Mouse (Mus musculus): ENCODE measurements around the gene Plcl1. TPM values are rescaled to one million over a fixed set of nuclear protein-coding genes. Genes with fewer than 3 reads are reported as not detected.
A peak's percentile ranks its signal among the peaks of the same experiment; 100 is the strongest.

The Plcl1 gene
- total RNA-seq (2021): 1 to 10 TPM; 4.1 to 4.8 TPM
- long read RNA-seq, experiment 1, partial matches to known transcripts: 0 of 2 reads
- long read RNA-seq, experiment 1, other reads (novel, unspliced or antisense): 2 of 2 reads
- long read RNA-seq, experiment 2, partial matches to known transcripts: 0 of 1 reads
- long read RNA-seq, experiment 2, other reads (novel, unspliced or antisense): 1 of 1 reads

DNA sequence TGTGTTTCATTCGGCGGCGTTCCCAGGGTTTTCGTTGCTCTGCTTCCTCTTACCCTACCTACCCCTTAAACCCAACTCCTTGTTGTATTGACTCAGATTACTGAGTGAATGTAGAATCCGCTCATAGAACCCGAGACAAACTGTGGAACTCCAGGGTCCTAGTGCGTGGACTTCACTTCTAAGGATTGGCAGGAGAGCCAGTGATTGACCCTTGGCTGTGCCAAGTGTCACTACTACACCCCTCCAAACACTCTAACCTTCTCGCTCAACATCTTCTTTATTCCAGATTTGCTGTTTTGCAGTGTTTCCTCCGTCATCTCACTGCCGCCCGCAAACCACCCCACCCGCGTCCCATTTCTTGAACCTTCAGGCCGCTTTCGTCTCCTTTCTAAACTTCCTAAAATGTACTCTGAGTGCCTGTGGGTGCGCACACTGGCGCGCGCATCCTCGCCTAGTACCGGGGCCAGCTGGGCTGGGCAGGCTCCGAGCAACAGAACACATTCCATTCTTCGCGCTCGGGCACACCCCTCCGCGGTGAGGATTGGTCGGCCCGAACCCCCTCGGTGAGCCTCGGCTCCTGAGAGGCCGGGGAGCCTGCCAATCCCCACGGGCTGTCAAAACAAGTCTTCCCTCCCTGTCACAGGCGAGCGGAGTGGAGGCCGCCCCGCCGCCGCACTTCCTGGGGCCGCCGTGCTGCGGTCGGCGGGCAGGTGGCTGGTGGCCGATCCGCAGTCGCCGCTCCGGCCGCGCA lies at the start of gene Plcl1:
Gene Plcl1 (plus strand): TSS at position 650 of the 751 bp plus-strand sequence.
- peak; percentile 97 for DNase-seq

DNA sequence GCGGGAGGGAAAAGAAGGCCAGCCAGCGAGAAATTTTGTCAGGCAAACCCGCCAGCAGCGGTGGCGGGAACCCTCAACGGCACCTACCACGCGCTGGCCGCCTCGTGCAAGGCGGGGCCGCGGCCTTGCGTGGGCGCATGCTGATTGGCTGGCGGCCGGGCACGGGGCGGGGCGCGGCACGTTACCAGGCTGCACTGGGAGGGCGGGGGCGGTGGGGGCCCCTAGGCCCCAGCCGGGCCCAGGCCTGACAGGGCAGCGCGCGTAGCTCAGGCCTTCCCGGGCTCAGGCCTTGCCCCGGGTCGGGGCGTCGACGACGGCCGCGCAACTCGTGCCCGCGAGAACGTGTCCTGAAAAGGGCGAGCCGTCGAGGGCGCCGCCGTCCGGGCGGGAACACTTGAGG lies 43.1 kb upstream of the Plcl1 start:
- DNase-seq: no peak

DNA sequence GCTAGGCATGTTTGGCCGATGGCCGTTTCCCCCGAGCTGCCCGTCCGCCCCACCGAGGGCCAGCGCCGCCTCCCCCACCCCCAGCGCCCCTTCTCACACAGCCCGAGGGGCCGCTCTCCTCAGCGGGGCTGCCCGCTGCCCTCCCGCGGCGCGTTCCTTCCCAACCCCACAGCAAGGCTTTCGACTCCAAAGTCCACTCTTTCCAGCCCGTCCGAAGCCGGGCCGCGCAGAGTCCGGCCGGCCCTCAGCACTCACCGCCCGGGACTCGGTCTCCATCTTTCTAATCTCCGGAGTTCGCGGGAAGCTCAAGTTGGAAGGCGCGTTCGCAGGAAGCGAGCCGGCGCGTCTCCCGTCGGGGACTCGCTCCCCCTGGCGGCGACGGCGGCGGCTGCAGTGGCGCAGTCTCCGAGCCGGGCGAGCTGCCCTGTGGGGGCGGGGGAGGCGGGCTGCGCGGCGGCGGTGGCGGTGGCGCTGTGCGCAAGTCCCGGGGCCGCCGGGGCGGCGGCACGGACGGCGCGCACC lies 42.6 kb upstream of the Plcl1 start, which contains the start of gene Boll:
Gene Boll (minus strand): TSS at position 426 of the 522 bp plus-strand sequence.
- DNase-seq: peak; percentile 87 to 90

DNA sequence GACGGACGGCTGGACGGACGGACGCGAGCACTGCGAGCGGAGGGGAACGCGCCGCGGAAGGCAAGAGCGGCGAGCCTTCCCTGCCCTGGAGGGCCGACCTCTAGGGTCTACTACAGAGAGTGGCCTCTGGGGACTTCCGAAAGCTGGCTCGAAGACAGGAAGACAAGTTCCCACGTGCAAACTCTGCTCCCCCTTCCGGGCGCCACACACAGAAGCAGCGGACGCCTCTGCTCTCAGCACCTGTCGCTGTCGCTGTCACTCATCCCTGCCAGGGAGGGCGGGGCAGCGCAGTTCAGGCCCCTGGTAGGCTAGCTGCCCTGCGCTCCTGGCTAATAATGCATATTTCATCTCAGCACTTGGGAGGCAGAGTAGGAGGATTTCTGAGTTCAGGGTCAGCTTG lies 42.1 kb upstream of the Plcl1 start:
- peak; percentile 64 to 70 for DNase-seq

DNA sequence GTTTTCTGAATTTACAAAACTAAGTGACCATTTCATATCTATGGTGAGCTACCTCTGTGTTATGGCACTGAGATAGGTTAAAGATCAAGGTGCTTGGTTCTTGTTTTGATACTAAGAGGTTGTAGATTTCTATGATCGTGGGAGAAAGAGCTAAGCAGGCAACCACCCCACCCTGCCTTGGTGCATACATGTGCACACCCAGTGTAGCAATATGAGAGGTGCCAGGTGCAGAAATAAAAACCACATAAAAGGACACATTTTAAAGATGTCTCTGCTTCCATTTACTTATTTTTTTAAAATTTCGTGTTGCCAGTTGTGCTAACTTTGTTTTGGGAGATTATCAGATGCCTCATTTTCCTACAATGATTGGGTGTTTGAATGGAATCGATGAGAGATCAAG lies 33.1 kb upstream of the Plcl1 start:
- DNase-seq: no peak

DNA sequence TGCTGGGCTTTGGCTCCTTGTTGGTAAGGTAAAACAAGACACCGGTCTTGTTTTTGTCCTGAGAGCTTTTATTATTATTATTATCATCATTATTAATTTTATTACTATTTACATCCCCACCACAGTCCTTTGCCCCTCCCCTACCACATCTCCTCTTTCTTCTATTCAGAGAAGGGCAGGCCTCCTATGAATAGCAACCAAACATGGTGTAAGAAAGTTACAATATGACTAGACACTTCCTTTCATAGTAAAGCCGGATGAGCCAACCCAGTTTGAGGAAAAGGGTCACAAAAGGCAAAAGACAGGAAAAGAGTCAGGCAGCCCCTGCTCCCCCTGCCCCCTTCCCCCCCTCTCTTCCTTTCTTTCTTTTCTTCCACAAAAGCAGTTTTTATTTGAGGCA lies 25.2 kb upstream of the Plcl1 start:
- no peak for DNase-seq

DNA sequence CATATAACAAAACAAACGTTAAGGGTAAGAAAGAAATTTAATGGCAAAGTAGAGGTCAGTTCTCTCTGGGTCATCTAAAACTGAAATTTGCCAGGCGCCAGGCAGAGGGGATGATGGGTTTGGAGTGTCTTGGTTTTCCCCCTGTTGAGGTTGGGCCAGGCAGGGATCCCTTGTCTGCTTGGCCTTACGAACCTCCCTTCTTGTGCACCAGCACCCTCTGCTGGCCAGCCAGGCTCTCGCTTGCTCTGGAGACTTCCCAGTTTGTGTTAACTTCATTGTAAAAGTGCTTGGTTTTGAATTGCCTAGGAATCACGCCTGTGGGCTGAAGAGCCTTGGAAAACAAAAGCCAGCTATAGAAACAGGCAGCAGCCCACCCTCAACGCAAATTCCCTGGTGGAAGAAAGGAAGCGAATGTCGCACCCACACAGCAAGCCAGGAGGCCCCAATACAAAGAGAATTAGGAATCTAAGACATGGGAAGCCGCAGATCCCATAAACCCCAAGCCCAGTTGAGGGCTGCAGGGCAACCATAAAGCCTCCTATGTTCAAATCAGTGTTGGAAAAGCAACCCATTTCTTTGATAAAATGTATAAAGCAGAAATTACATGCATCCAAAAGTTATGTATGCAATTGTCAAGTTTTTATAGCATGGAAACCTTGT lies 22.5 kb upstream of the Plcl1 start:
- DNase-seq: peak; percentile 87 to 93

DNA sequence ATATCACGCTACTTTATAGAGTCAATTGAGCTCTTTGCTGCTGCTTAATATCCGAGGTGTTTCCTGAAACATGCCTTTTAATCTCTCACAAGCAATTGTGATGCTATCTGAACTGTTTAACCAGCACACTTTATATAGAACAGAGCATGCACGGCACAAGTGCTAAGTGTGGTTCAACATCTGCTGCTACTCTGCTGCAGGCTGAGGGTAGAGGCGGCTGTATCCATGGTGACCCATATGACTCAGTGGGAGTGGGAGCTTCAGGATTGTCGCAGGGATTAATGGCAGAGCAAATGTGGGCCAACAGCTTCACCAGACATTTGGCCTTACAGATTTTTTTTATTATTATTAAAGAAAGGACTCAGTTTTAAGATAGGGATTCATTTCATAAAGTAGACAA lies 5.8 kb upstream of the Plcl1 start:
- no peak for DNase-seq

DNA sequence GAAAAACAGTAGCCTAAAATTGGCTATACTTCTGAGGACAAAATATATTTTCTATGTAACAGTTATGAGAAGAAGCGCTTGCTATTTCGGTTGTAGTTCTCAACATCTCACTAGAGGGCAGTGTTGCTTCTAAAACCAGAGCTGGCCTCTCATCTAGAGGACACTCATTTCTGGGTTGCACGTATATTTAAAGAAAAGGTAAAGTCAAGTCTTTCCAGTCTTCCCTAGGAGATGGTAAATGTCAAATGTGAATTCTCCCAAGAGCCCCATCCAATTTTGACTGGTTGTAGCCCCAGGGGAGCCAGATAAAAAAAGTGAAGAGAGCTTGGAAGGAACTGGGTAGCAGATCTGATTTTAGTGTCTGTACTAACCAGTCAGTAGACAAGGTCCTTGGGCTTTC lies 1.3 kb upstream of the Plcl1 start:
- DNase-seq: peak; percentile 11 to 61

DNA sequence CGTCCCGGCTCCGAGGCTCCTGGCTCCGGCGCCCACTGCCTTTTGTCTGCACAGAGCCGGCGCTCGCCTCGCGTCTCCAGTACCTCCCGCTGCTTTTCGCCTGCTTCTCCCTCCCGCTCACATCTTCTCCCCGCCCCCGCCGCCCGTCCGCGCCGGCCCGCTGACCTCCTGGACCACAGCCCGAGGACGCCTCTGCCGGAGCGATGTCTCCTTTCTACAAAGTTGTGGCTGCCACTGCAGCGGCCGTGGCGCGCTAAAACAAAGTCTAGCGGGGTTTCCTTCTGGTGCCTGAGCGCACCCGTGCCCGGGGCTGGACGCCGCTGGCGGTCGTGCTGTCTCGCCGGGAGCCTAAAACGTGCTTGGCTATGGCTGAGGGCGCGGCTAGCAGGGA lies 297 bp downstream of the Plcl1 start:
- DNase-seq: peak; percentile 87 to 88

DNA sequence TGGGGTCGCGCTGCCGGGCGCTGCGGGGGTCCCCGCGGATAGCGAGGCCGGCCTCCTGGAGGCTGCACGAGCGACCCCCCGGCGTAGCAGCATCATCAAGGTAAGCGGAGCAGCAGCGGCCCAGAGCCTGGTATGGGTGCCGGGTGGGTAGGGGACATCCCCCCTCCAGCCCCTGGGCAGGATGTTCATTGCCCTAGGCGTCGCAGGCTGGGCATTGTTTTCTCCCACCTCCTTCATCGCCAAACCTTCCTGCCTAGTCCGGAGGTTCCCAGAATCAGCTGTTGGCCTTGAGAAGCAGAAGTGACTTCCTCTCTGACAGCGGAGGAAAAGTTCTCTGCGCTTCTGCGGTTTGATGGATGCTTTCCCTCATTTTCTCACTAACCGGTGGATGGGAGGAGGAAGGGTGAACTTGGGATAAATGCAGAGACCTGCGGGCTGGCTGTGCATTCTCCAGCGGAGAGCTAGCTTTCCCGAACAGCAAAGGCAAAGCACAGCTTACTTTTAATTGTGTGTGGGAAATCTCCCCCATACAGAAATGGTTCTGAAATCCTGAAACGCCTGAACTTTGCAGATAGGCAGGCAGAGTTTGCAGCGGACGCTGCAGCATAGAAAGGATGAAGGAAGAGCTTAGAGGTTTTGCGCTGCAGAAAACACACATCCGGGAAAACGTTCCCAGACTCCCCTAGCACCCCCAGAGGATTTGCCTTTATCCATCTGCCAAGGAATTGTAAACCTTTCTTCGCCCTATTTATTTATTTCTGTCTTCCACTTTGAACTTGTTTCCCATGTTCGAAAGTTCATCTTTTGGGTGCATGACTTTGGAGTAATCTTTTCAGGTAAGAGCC lies 1.0 kb downstream of the Plcl1 start:
- DNase-seq: peak; percentile 25 to 29

DNA sequence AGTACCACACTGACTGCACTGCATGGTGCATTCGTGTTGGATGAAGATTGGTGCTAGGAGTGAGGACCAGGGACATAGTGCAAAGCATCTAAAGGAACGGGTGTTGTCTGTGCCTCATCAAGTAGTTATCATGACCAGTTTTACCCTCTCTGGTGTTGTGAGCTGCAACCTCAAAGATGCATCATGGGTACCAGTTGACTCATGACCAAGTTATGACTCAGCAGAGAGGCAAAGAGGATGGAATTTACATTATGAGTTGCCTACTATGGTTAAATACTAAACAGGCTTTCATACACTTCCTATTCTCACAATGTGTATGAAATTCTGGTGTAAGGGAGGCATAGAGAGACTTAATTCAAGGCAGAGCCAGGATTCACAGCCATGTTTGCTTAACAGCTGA lies 4.9 kb downstream of the Plcl1 start:
- DNase-seq: no peak

DNA sequence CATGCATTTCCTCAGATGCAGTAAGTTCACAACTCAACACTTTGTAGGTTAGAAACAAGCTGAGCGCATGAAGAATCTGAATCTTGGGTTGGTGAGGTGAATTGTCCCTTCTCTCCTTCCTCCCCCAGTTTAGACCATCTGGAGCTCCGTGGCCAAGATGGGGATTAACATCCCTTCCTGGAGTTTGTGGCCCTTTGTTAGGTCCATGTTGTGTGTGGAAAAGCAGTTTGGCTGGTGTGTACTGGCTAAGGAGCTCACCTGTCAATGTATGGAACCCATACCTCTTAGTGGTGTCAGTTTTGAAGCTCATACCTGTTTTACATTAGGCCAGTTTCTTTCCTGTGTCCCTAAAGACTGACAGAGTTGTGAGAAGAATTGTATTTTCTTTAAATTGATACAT lies 5.4 kb downstream of the Plcl1 start:
- DNase-seq: no peak

DNA sequence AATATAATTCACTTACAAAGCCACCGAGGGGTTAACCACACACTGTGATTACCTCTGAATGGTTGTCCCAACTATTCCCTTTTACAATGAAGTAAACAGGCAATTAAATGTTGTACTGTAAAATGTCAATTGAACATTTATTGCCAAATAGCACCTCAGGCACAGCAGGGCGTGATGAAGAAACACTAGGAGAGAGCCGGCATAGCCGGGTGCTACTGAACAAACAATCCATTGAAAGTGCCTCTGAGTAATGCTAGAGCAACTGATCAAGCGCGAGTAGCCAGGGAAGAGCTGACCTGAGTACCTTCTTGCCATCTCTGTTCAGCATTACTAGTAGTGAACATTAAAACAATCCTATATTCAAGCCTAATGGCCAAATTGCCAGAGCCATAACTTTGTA lies 6.8 kb downstream of the Plcl1 start:
- no peak for DNase-seq

DNA sequence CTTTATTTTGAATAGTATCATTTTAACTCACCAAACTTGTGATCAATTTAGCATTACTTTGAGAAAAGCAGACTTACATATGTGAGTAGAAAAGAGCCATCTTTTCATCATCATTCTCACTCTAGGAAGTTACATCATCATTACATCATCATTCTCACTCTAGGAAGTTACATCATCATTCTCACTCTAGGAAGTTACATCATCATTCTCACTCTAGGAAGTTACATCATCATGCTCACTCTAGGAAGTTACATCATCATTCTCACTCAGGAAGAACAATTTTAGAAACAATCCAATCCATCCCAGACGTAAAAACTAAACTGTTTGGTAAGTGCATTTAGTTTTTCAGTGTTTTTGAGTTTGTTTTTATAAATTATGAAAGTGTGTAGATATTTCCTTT lies 7.8 kb downstream of the Plcl1 start:
- no peak for DNase-seq

DNA sequence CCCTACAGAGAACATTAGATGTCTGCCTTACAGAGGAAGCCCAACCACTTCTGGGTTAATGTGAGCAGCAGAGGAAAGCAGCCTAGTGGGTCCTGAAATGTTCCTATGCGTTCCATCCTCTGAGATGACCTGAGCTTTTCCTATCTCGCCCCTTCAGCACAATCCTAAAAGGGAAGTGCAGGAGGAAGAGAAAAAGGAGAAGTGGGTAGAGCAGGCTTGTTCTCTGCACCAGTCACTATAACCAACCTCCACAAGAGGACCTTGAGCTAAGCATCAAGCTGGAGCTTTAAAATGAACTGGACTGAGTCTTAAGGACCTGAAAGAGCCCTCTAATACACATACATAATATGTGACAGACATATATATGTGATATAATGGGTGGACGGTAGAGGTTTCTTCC lies 13.2 kb downstream of the Plcl1 start:
- no peak for DNase-seq

DNA sequence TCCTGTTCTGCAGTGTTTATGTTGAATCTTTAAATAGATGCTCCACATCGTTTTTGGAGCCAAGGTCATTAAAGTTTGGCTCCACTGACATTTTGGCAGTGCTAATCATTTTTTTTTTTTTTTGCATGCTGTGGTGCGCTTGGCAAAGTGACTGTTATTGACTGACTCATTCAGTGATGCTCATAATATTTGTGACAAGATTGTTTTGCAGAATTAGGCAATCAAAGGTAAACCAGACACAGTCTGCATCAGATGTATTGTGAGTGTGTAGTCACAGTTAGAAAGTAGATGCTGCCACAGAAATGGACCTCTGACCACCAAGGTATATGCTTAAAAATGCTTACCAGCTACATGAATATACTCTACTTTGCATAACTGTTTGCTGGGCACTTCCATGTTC lies 21.9 kb downstream of the Plcl1 start:
- DNase-seq: no peak

DNA sequence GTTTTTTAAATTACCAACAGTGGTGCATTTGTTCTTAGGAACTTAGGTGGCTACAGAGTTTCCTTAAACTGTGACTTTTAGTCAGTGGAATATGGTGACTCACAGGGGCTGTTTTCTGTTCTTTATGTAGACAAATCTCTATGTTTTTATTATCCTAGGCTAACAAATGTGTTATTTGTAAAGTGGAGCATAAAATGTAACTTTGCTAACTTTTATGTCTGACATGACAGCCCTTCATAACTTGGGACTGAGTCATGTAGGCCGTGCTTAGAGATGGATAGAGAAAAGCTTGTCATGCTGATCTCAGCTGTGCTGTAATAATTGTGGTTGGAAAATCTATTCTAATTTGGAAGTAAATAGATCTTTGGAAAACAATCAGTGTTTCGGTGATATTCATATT lies 23.3 kb downstream of the Plcl1 start:
- DNase-seq: no peak

DNA sequence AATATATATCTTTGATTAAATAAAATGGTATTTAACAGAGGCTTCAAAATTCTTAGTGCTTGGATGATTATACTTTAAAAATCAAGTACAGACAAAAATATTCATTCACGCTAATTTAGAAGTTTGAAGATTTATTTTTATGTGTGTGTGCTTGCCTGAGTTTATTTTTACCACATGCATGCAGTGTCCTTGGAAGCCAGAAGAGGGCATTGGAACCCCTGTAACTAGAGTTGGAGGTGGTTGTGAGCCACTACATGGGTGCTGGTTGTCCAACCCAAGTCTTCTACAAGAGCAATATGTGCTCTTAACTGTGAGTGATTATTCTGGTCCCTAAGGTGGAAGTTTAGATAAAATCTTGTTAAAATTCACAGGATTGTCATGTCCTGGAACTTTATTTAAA lies 24.0 kb downstream of the Plcl1 start:
- no peak for DNase-seq

DNA sequence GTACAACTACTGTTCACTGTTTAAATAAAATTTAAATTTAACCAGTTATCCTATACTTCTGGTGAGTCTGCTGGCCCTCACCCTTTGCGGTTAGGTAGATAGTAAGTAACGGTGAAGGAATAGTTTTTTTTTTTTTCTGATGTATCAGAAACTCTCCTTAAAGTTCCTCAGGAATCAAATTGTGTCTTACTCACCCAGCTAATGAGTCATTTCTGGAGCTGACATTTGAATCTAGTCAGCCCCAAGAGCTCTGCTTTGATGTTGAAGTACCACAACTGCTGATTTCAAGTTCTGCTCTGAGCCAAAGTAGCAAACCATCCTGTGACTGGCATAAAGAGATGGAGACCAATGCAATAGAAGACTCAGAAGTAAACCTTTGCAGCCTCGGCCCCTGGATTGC lies 24.9 kb downstream of the Plcl1 start:
- DNase-seq: no peak

DNA sequence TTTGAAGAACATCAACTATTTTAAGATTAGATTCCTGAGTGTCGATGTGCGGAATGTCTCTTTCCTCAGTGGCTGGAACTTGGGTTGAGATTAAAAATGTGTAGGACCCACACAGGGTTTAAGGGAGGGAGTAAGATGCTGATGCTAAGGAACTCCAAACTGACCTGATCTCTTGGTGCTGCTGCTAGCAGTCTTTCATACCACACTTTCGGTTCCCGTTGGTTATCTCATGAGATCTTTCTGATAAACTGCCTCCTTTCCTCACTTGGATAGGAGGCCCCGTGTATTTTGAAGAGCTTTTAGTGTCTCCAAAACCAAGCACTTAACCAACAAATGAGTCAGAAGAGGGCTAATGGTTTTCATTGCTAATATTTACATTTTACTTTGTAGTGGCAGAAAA lies 30.9 kb downstream of the Plcl1 start:
- no peak for DNase-seq

DNA sequence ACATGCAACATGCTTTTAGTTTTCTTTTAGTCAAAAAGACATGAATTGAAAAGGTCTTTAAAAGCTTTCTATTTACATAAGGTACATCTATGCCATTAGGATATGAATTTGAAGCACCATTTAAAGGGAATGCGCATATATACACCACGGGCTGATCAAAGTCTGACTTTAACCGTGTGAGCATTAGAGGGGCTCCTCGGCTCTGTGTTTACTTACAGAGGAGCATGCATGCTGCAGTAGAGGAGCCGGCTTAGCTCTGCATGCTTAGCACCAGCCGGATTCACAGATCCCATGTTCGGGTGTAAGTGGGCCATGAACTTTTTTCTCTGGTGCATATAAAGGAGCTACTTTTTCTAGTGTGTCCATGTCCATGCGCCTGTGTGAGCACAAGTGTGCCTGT lies 31.4 kb downstream of the Plcl1 start:
- no peak for DNase-seq
